Mouse (Mus musculus) small intestine, adult 2 months (tissue): ENCODE results near the gene Ctsa. TPM values are rescaled to one million over a fixed set of nuclear protein-coding genes. Genes with fewer than 3 reads are reported as not detected.

Source experiments
- H3K27ac ChIP-seq: fragments of 200-500 bp; 2 replicates; pipeline ENCODE4 v1.5.1; 2012; ENCODE audit warnings: low read depth, low read length, control low read depth, inconsistent platforms; ENCODE audit not compliant: insufficient read depth
- H3K27me3 ChIP-seq: fragments of 200-500 bp; 2 replicates; pipeline ENCODE4 v1.6.1; 2012; ENCODE audit warnings: mild to moderate bottlenecking, moderate library complexity, low read length, inconsistent platforms; ENCODE audit not compliant: control insufficient read depth, insufficient read depth
- H3K36me3 ChIP-seq: fragments of 200-500 bp; 2 replicates; pipeline ENCODE4 v1.6.1; 2012; ENCODE audit warnings: mild to moderate bottlenecking, low read length, control low read depth, inconsistent platforms; ENCODE audit not compliant: control insufficient read depth, insufficient read depth
- H3K4me1 ChIP-seq: fragments of 200-500 bp; 2 replicates; pipeline ENCODE4 v1.6.1; 2012; ENCODE audit warnings: low read length, inconsistent platforms, mixed read lengths; ENCODE audit not compliant: control insufficient read depth, insufficient read depth, insufficient read length
- H3K4me3 ChIP-seq: fragments of 200-500 bp; 2 replicates; pipeline ENCODE4 v1.5.1; 2012; ENCODE audit warnings: low read depth, mild to moderate bottlenecking, control low read depth, inconsistent platforms, low read length, moderate library complexity
- CTCF ChIP-seq: fragments of 200-500 bp; IDR thresholded peaks from 2 replicates; pipeline ENCODE4 v1.5.1; 2012; ENCODE audit warnings: low read depth, mild to moderate bottlenecking, control low read depth, inconsistent platforms, low read length, moderate library complexity, mixed read lengths; ENCODE audit not compliant: insufficient replicate concordance, insufficient read length; ENCODE audit errors: extremely low read depth
- POLR2A ChIP-seq: fragments of 200-500 bp; IDR thresholded peaks from 2 replicates; pipeline ENCODE4 v1.6.1; 2012; ENCODE audit warnings: low read depth, mild to moderate bottlenecking, control low read depth, inconsistent platforms, low read length, moderate library complexity
- WGBS: fragments of 180-500 bp; shearing (Covaris S2); methylation state at CpG from one replicate; pipeline ENCODE4 v1.1.7; 2018; 5-methylcytosine and 5-hydroxymethylcytosine counted together
- polyA plus RNA-seq: library from polyadenylated mRNA; depleted of rRNA; stranded (reverse); fragments of >200 nt; gene quantifications from 2 replicates; pipeline ENCODE4 v1.2.3, GENCODE M21; 2012; rRNA removed

The Ctsa gene
- 156 and 235 TPM in 2 replicates for polyA plus RNA-seq

GRCm38 (mm10) chr2:164832748-164833301, at the start of gene Ctsa:
Ctsa (plus strand) TSS chr2:164832873.
- Histone ChIP-seq H3K27ac (peak within 1 kb of the TSS; percentile 67), H3K4me1 (peaks cover 9% of the 10 kb centered on the region), H3K4me3 (peak within 1 kb of the TSS; percentile 85), H3K36me3 (peaks cover 15% of the 10 kb centered on the region), H3K27me3 (no peaks in the 10 kb centered on the region)
- TF ChIP-seq CTCF (peak; percentile 46; the same call in 1 of the 2 replicates), POLR2A (no peak)
- 1% methylated on average over 35 of the region's 35 CpGs for WGBS

GRCm38 (mm10) chr2:164783926-164784581, 48.6 kb upstream of the Ctsa start:
- TF ChIP-seq POLR2A (no peak), CTCF (no peak)
- peaks cover 7% of the 10 kb centered on the region; the same call in 1 of the 2 replicates for H3K4me1 ChIP-seq
- no peak overlapping the region for H3K27ac ChIP-seq
- 76% methylated on average over 7 of the region's 7 CpGs for WGBS
- H3K4me3 ChIP-seq: no peak overlapping the region
- H3K36me3 ChIP-seq: peaks cover 2% of the 10 kb centered on the region; the same call in 1 of the 2 replicates
- no peaks in the 10 kb centered on the region for H3K27me3 ChIP-seq

DNA sequence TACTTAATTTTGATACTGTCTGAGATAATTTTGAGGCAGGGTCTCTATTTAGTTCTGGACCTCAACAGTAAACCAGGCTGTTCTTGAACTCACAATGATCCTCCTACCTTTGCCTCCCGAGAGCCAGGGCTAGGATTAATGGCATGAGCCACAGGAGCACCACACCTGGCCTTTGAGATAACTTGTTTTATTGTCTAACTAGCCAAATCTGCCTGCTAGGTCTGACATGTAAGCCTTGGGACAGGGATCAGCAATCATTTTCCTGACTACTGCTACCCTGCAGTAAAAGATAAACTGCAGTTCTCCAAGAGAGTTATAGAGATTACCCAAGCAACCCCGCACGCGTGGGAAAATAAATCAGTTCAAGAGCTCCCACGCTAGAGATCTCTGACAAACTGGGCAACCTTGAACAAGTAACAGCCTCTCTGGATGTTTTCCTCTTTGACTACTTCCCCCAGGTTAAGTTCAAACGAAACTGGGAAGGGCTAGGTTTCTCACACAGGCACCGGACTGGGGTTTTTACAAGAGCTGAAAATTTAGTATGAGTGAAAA, 47.7 kb upstream of the Ctsa start:
- Histone ChIP-seq H3K27ac (peak overlapping the region; percentile 76), H3K4me3 (peak overlapping the region; percentile 84), H3K4me1 (peaks cover 7% of the 10 kb centered on the region; the same call in 1 of the 2 replicates), H3K27me3 (no peaks in the 10 kb centered on the region), H3K36me3 (peaks cover 5% of the 10 kb centered on the region)
- 2% methylated on average over 7 of the region's 7 CpGs for WGBS
- TF ChIP-seq POLR2A: no peak
- TF ChIP-seq CTCF: no peak

GRCm38 (mm10) chr2:164785481-164786387, 46.9 kb upstream of the Ctsa start, which contains the start of gene Snx21:
Snx21 (plus strand) TSS chr2:164785823.
- H3K4me3 ChIP-seq: peak within 1 kb of the TSS; percentile 84
- H3K36me3 ChIP-seq: peaks cover 5% of the 10 kb centered on the region
- peaks cover 7% of the 10 kb centered on the region; the same call in 1 of the 2 replicates for H3K4me1 ChIP-seq
- H3K27ac ChIP-seq: peak within 1 kb of the TSS; percentile 76
- H3K27me3 ChIP-seq: no peaks in the 10 kb centered on the region
- WGBS: under 1% methylated on average over 87 of the region's 89 CpGs
- peak; percentile 22; the same call in 1 of the 2 replicates for TF ChIP-seq CTCF
- peak; percentile 90 for TF ChIP-seq POLR2A

DNA sequence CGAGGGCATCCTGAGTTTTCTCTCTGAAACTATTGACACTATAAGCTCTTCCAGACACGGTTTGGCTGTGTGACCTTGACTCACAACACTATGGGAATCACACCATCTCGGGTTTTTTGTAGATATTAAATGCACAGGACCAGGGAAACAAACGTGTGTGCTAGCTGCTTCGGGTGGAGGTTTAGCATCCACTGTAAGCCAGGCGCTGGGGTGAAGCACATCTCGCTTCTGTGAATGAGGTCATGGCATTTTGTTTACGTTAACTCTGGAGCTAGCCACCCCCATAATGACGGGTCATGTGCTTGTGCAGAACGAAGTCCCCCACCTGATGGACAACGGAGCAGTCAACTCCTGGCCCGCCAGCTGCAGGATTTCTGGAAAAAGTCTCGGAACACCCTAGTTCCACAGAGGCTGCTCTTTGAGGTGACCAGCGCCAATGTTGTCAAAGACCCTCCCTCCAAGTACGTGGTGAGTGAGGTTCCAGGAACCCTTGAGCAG, 46.2 kb upstream of the Ctsa start:
- WGBS: 22% methylated on average over 15 of the region's 15 CpGs
- Histone ChIP-seq H3K27me3 (no peaks in the 10 kb centered on the region), H3K36me3 (peaks cover 6% of the 10 kb centered on the region), H3K27ac (peak overlapping the region; percentile 73), H3K4me1 (peaks cover 7% of the 10 kb centered on the region; the same call in 1 of the 2 replicates), H3K4me3 (peak overlapping the region; percentile 84)
- TF ChIP-seq CTCF (no peak), POLR2A (no peak)

DNA sequence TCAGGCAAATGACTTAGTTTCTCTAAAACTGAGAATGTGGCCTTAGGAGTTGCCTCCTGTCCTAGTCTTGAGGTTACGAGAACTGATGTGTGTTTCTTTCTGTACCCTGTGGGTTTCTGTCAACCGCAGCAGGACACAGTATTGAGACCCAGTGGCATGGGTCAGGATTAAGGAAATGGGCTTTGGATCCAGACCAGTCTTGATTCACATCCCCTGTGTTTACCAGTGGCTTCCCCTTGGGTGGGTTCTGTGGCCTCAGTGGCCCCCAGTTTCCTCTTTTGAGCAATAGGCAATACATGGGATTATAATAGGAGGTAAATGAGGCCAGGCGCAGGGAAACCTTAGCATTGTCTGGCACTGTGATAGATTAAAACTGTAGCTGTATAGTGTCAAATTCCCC, 45.6 kb upstream of the Ctsa start:
- TF ChIP-seq CTCF: no peak
- TF ChIP-seq POLR2A: no peak
- H3K36me3 ChIP-seq: peaks cover 12% of the 10 kb centered on the region
- WGBS: 82% methylated on average over 3 of the region's 3 CpGs
- H3K27ac ChIP-seq: no peak overlapping the region
- H3K4me1 ChIP-seq: peaks cover 7% of the 10 kb centered on the region; the same call in 1 of the 2 replicates
- no peak overlapping the region for H3K4me3 ChIP-seq
- H3K27me3 ChIP-seq: no peaks in the 10 kb centered on the region

- H3K4me1 ChIP-seq: peaks cover 7% of the 10 kb centered on the region; the same call in 1 of the 2 replicates
- H3K4me3 ChIP-seq: no peak overlapping the region
- H3K27me3 ChIP-seq: no peaks in the 10 kb centered on the region
- WGBS: 75% methylated on average over 10 of the region's 10 CpGs
- no peak overlapping the region for H3K27ac ChIP-seq
- TF ChIP-seq CTCF: no peak
- no peak for TF ChIP-seq POLR2A
- H3K36me3 ChIP-seq: peaks cover 20% of the 10 kb centered on the region
Measured at GRCm38 (mm10) chr2:164787779-164788178, 44.9 kb upstream of the Ctsa start.
